ENCODE assay signal across 23 mouse cellular contexts in the genomic region with DNA sequence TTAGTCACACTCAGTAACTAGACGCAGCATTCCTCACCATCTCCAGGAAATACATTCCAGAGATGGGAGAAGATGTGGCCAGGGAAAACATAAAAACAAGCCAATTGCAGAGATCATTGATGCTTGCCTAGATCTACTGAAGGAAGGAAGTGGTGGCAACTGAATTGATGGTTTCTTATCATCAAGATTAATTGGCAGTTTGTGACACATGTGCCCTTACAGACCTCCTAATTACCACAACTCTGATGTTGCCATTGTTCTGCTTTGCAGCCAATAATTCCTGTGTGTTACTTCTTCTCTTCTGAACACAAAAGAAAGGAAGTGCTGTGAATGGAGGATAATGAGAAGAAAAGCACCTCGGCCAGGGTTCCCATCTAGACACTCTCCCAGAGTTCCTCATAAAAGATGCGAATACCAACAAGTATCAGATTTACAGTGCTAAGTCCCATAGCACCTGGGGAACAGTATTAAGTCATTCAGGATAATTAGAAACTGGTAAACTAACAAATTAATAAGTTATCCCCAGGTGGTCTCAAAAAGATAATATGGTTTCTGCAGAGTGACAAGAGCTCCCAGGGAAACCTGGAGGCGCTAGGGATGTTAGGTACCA.
DNase-seq lines count a peak whose midpoint lies in the region; ATAC-seq and TF ChIP-seq lines count a peak whose summit lies in the region.
"Had no signal": no experiment of that assay in that cellular context is flagged by ENCODE, and none has a peak within 500 bp of the region (broad histone marks: within the 10 kb centered on the region; RNA-seq: fewer than 3 reads in every experiment).

No protein-coding gene starts in this region.

- no peak overlapping the region for H3K4me2 ChIP-seq in kidney, postnatal 0 days (ENCODE audit: low read length)
- H3K4me2 ChIP-seq in neural tube, embryonic 13.5 days, result no peak overlapping the region
- no peak overlapping the region for H3K4me2 ChIP-seq in neural tube, embryonic 15.5 days
- H3K4me2 ChIP-seq: forebrain, embryonic 15.5 days; heart, embryonic 11.5 days; hindbrain, embryonic 12.5 days; intestine, embryonic 15.5 days; midbrain, embryonic 12.5 days; stomach, embryonic 15.5 days had no signal

- no peaks in the 10 kb centered on the region for H3K4me1 ChIP-seq in kidney, postnatal 0 days (replicated peaks; ENCODE audit: insufficient read depth, low read length)
- H3K4me1 ChIP-seq in neural tube, embryonic 13.5 days (replicated peaks), result peaks cover 9% of the 10 kb centered on the region; the same call in 1 of the 2 replicates
- 0 out of 2 replicates have a peak, but pooled peaks cover 2% of the 10 kb centered on the region for H3K4me1 ChIP-seq in neural tube, embryonic 15.5 days
- H3K4me1 ChIP-seq: hindbrain, embryonic 12.5 days; intestine, embryonic 15.5 days; megakaryocyte, embryonic 14.5 days; midbrain, embryonic 12.5 days; stomach, embryonic 15.5 days had no signal

- no peaks in the 10 kb centered on the region for H3K9me3 ChIP-seq in kidney, postnatal 0 days (replicated peaks; ENCODE audit: low read length)
- H3K9me3 ChIP-seq in neural tube, embryonic 13.5 days, result no peaks in the 10 kb centered on the region
- no peaks in the 10 kb centered on the region for H3K9me3 ChIP-seq in neural tube, embryonic 15.5 days (replicated peaks)
- H3K9me3 ChIP-seq: forebrain, embryonic 15.5 days; hindbrain, embryonic 12.5 days; intestine, embryonic 15.5 days; megakaryocyte, embryonic 14.5 days; midbrain, embryonic 12.5 days; stomach, embryonic 15.5 days had no signal

- intact Hi-C loops in left cerebral cortex, adult 2 months (cut with DNase I), result no loop called here

- H3K36me3 ChIP-seq in kidney, postnatal 0 days (ENCODE audit: insufficient read depth, low read length), result no peaks in the 10 kb centered on the region
- no peaks in the 10 kb centered on the region for H3K36me3 ChIP-seq in neural tube, embryonic 13.5 days
- H3K36me3 ChIP-seq in neural tube, embryonic 15.5 days, result no peaks in the 10 kb centered on the region
- H3K36me3 ChIP-seq: forebrain, embryonic 15.5 days; hindbrain, embryonic 12.5 days; intestine, embryonic 15.5 days; midbrain, embryonic 12.5 days; stomach, embryonic 15.5 days had no signal

- no peak overlapping the region for H3K27ac ChIP-seq in kidney, postnatal 0 days
- no peak overlapping the region for H3K27ac ChIP-seq in neural tube, embryonic 13.5 days (replicated peaks)
- no peak overlapping the region for H3K27ac ChIP-seq in neural tube, embryonic 15.5 days (replicated peaks)
- H3K27ac ChIP-seq in left cerebral cortex, adult 2 months, result no peak overlapping the region
- H3K27ac ChIP-seq: forebrain, embryonic 15.5 days; hindbrain, embryonic 12.5 days; hindbrain, postnatal 0 days; intestine, embryonic 15.5 days; liver, embryonic 14.5 days; midbrain, embryonic 12.5 days; stomach, embryonic 15.5 days had no signal

- peak; percentile 35 for DNase-seq in kidney, postnatal 0 days (ENCODE audit: low spot score)
- DNase-seq in kidney, adult 11 months, result no peak
- DNase-seq in brain, embryonic 14.5 days (ENCODE audit: low read depth), result peak; percentile 18
- no peak for DNase-seq in left cerebral cortex, adult 2 months (ENCODE audit: extremely low spot score in 1 of 2, low spot score in 2 of 2)
- no peak for DNase-seq in gastrocnemius, adult 8-10 months (ENCODE audit: low spot score in 2 of 2)
- DNase-seq: cerebellum, adult 18-20 months; gastrocnemius, postnatal 36 days; heart, adult 18-20 months; heart, postnatal 36 days; lung, postnatal 4 days; right cerebral cortex, postnatal 25 days had no signal

- WGBS in kidney, postnatal 0 days, result 55% methylated on average over 4 of the region's 4 CpGs
- 37% methylated on average over 4 of the region's 4 CpGs for WGBS in neural tube, embryonic 13.5 days
- WGBS in neural tube, embryonic 15.5 days, result 40% methylated on average over 4 of the region's 4 CpGs

- TF ChIP-seq CTCF in kidney, postnatal 0 days (IDR thresholded peaks at IDR 0.05; ENCODE audit: low read depth), result no peak
- no peak for TF ChIP-seq CTCF in brain, embryonic 14.5 days (IDR thresholded peaks at IDR 0.05; ENCODE audit: borderline replicate concordance, extremely low read depth, insufficient read depth, insufficient read length)
- TF ChIP-seq CTCF in left cerebral cortex, adult 2 months (IDR thresholded peaks at IDR 0.05), result no peak

- H3K4me3 ChIP-seq in kidney, postnatal 0 days (replicated peaks; ENCODE audit: low read depth, low read length), result no peak overlapping the region
- H3K4me3 ChIP-seq in neural tube, embryonic 13.5 days, result no peak overlapping the region
- no peak overlapping the region for H3K4me3 ChIP-seq in neural tube, embryonic 15.5 days (replicated peaks)
- H3K4me3 ChIP-seq in left cerebral cortex, adult 2 months, result no peak overlapping the region
- H3K4me3 ChIP-seq: forebrain, embryonic 15.5 days; hindbrain, embryonic 12.5 days; intestine, embryonic 15.5 days; megakaryocyte, embryonic 14.5 days; midbrain, embryonic 12.5 days; stomach, embryonic 15.5 days had no signal

- H3K9ac ChIP-seq in kidney, postnatal 0 days (ENCODE audit: low read depth, low read length), result no peak overlapping the region
- no peak overlapping the region for H3K9ac ChIP-seq in neural tube, embryonic 13.5 days
- no peak overlapping the region for H3K9ac ChIP-seq in neural tube, embryonic 15.5 days (replicated peaks)
- H3K9ac ChIP-seq: forebrain, embryonic 15.5 days; hindbrain, embryonic 12.5 days; intestine, embryonic 15.5 days; liver, embryonic 14.5 days; midbrain, embryonic 12.5 days; stomach, embryonic 15.5 days had no signal

- no peak for TF ChIP-seq POLR2A in brain, embryonic 14.5 days (IDR thresholded peaks at IDR 0.05; ENCODE audit: borderline replicate concordance, extremely low read depth, insufficient read depth, insufficient read length, poor library complexity, severe bottlenecking)

- ATAC-seq in kidney, postnatal 0 days (replicated peaks; ENCODE audit: low FRiP score, low read depth), result no peak
- peak; percentile 56; the same call in 1 of the 2 replicates for ATAC-seq in neural tube, embryonic 13.5 days (ENCODE audit: low read depth)
- ATAC-seq in neural tube, embryonic 15.5 days (ENCODE audit: low FRiP score), result no peak
- ATAC-seq: CD4-positive, CD25-positive, alpha-beta regulatory T cell, adult 4 months; forebrain, embryonic 15.5 days; intestine, embryonic 15.5 days had no signal

- no peaks in the 10 kb centered on the region for H3K27me3 ChIP-seq in kidney, postnatal 0 days (ENCODE audit: insufficient read depth, low read length)
- no peaks in the 10 kb centered on the region for H3K27me3 ChIP-seq in neural tube, embryonic 13.5 days
- no peaks in the 10 kb centered on the region for H3K27me3 ChIP-seq in neural tube, embryonic 15.5 days (replicated peaks)
- H3K27me3 ChIP-seq: forebrain, embryonic 15.5 days; hindbrain, embryonic 12.5 days; intestine, embryonic 15.5 days; megakaryocyte, embryonic 14.5 days; midbrain, embryonic 12.5 days; stomach, embryonic 15.5 days had no signal

Comparison
In these comparisons a context has a peak if more than half of its experiments do, and no peak if none do; other contexts are left out.
1. DNase-seq: peak in kidney, postnatal 0 days (single experiment) and brain, embryonic 14.5 days (single experiment); none in kidney, adult 11 months (single experiment), left cerebral cortex, adult 2 months (0 of 2) and gastrocnemius, adult 8-10 months (0 of 2).